Mouse (Mus musculus): ENCODE measurements around the gene Ankrd34c. TPM values are rescaled to one million over a fixed set of nuclear protein-coding genes. Genes with fewer than 3 reads are reported as not detected.

Gene Ankrd34c
- 0.83 and 1.1 TPM in 2 replicates for polyA plus RNA-seq (2015; fragmentation: Nextera tagmentation; extraction: Ambion mirVana)

DNA sequence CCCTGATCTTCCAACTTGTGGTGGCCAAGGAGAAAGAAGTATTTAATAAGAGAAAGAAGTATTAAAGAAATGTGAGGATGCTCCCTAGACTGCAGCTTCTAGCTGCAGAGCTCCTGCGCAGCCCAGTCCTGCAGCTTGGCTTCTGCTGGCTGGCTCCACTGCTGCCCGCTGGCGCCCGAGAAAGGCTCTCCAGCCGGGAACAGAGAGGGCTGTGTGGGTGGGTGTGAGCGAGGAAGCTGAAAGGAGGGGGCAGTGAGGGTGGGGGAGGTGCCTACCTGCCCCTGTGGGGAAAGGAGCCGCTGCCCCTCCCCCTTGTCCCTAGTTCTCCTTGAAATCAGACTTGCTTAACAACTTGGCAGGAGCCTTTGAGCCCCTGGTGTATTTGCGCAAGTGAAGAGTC is at the start of gene Ankrd34c:
Gene Ankrd34c, minus strand, starts transcription at position 181 of the 400 bp plus-strand sequence.
- Histone ChIP-seq H3K27me3 (replicated peaks) (peaks cover 25% of the 10 kb centered on the region), H3K27ac (replicated peaks) (no peak within 1 kb of the TSS), H3K4me2 (peak within 1 kb of the TSS; percentile 54), H3K36me3 (no peaks in the 10 kb centered on the region), H3K9me3 (replicated peaks) (no peaks in the 10 kb centered on the region), H3K4me3 (replicated peaks) (peak within 1 kb of the TSS; percentile 25), H3K4me1 (peaks cover 13% of the 10 kb centered on the region), H3K9ac (replicated peaks) (peak within 1 kb of the TSS; percentile 6; the same call in 1 of the 2 replicates)
- peak; percentile 83 for ATAC-seq (ENCODE audit: low FRiP score)
- WGBS, result 3% methylated on average over 8 of the region's 8 CpGs

DNA sequence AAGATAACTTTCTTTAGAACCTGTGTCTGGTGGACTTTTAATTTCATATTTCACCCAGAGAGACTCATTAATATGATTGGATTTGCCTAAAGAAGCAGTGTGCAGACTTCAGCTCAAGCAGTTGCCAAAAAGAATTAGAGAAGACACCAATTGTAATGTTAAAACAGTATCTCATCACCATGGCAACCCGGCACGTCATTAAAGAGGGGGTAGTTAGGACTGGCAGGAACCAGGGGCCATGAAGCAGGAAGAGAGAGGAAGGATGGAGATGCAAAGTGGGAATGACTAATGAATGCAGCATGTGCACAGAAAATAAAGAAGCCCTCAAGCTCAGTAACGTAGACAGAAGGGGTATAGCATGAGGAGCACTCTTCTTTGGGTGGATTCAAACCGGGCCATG is 49.3 kb upstream of the Ankrd34c start:
- no peaks in the 10 kb centered on the region for H3K36me3 ChIP-seq
- H3K9me3 ChIP-seq (replicated peaks), result no peaks in the 10 kb centered on the region
- H3K4me1 ChIP-seq, result no peaks in the 10 kb centered on the region
- H3K27ac ChIP-seq (replicated peaks), result no peak overlapping the region
- H3K9ac ChIP-seq (replicated peaks), result no peak overlapping the region
- H3K4me3 ChIP-seq (replicated peaks), result no peak overlapping the region
- H3K27me3 ChIP-seq (replicated peaks), result no peaks in the 10 kb centered on the region
- H3K4me2 ChIP-seq, result no peak overlapping the region
- 57% methylated on average over 4 of the region's 4 CpGs for WGBS
- ATAC-seq (ENCODE audit: low FRiP score), result no peak

DNA sequence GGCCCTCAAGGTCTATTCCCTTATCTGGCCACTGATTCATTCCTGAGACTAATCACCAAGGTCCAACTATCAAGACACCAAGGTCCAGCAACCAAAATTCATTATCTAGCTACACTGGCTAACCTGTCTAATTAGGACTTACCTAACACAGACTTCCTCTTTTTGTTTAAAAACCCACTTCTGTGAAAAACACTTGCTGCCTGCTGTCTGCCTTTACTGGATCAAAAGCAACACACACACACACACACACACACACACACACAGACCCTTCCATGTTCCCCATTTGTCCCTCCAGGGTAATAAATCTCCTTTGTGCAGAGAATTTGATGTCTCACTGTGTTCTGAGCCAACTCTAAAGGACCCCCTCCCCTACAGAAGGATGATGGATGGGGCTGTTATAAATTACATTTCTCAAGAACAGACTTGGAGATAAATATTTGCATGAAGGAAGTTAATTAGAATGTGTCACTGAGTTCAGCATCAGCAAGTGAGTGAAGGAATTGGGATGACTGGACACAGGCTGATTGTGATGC is 43.2 kb upstream of the Ankrd34c start:
- no peak overlapping the region for H3K4me2 ChIP-seq
- no peak overlapping the region for H3K4me3 ChIP-seq (replicated peaks)
- ATAC-seq (ENCODE audit: low FRiP score), result no peak
- H3K9me3 ChIP-seq (replicated peaks), result no peaks in the 10 kb centered on the region
- no peaks in the 10 kb centered on the region for H3K27me3 ChIP-seq (replicated peaks)
- H3K36me3 ChIP-seq, result no peaks in the 10 kb centered on the region
- H3K27ac ChIP-seq (replicated peaks), result no peak overlapping the region
- no peak overlapping the region for H3K9ac ChIP-seq (replicated peaks)
- no peaks in the 10 kb centered on the region for H3K4me1 ChIP-seq

DNA sequence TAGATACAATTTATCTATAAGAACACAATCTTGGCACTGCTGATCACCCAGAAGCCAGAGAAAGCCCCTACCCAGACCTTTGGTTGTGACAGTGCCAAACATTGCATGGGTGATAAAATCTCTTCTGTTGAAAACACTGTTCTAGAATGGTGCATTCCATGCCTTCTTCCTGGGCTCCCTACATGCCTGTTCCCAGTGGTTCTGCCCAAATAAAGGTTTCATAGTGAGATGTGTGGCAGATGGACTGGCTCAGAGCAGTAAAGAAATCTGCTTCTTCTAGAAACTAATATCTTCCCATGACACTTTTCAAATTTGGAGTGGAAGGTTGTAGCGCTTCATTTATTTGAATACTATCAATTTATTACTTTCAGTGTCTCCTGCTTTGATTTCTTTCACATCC is 41.0 kb upstream of the Ankrd34c start:
- Histone ChIP-seq H3K27ac (replicated peaks) (no peak overlapping the region), H3K4me2 (no peak overlapping the region), H3K9me3 (replicated peaks) (no peaks in the 10 kb centered on the region), H3K4me1 (no peaks in the 10 kb centered on the region), H3K9ac (replicated peaks) (no peak overlapping the region), H3K36me3 (no peaks in the 10 kb centered on the region), H3K4me3 (replicated peaks) (no peak overlapping the region), H3K27me3 (replicated peaks) (no peaks in the 10 kb centered on the region)
- 85% methylated on average over 1 of the region's 1 CpGs for WGBS
- no peak for ATAC-seq (ENCODE audit: low FRiP score)

DNA sequence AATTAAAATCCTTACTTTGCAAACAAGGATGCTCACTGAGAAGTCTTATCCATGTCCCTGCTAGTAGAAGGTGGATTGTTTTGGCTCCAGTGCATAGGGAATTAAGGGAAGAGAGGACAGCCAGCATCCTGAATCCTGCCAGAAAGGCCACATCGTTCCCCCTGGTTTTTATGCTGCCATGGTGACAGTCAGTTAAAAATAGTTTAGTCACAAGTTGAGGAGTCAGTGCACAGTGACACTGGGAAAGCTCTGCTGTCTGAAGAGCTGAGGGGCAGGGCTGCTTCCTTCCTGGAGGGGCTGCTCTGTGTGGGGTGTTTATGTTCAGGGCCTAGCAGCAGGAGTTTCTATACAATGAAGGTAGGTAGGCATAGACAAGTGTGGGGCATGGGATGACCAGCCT is 32.9 kb upstream of the Ankrd34c start:
- Histone ChIP-seq H3K4me1 (no peaks in the 10 kb centered on the region), H3K36me3 (no peaks in the 10 kb centered on the region), H3K27me3 (replicated peaks) (no peaks in the 10 kb centered on the region), H3K9ac (replicated peaks) (no peak overlapping the region), H3K4me2 (no peak overlapping the region), H3K27ac (replicated peaks) (no peak overlapping the region), H3K4me3 (replicated peaks) (no peak overlapping the region), H3K9me3 (replicated peaks) (no peaks in the 10 kb centered on the region)
- WGBS, result 45% methylated on average over 1 of the region's 1 CpGs
- ATAC-seq (ENCODE audit: low FRiP score), result no peak

DNA sequence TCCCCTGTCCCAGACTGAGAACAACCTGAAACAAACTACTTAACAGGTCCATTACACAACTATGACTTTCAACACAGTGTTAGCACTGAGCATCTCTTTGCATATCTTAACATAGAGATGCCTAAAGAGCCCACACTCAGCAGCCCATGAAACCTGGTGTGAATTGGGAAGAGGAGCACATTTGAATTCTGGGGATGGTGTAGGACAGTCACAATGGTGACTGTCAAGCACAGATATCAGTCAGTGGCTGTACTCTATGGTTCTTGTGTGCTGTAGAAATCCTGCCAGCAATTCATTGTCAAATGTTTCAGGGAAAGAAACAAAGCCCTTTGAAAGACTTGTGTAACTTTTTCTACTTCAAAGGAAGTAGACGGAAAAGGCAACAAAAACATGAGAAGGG is 23.7 kb upstream of the Ankrd34c start:
- H3K27ac ChIP-seq (replicated peaks), result no peak overlapping the region
- H3K9me3 ChIP-seq (replicated peaks), result no peaks in the 10 kb centered on the region
- no peak for ATAC-seq (ENCODE audit: low FRiP score)
- H3K27me3 ChIP-seq (replicated peaks), result no peaks in the 10 kb centered on the region
- no peak overlapping the region for H3K4me2 ChIP-seq
- no peak overlapping the region for H3K4me3 ChIP-seq (replicated peaks)
- no peaks in the 10 kb centered on the region for H3K4me1 ChIP-seq
- no peak overlapping the region for H3K9ac ChIP-seq (replicated peaks)
- 13% methylated on average over 1 of the region's 1 CpGs for WGBS
- H3K36me3 ChIP-seq, result no peaks in the 10 kb centered on the region

DNA sequence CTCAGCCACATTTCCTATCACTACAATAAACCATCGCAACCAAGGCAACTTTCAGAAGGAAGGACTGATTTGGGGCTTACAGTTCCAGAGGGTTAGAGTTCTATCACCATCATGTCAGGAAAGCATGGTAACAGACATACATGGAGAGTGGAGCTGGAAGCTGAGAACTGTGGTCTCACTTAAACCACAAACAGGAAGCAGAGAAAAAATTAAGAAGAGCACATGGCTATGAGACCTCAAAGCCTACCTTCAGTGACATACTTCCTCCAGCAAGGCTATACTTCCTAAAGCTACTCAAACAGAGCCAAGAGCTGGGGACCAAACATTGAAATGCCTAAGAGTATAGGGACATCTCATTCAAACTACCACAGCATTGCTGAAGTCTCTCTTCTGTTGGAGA is 20.3 kb upstream of the Ankrd34c start:
- Histone ChIP-seq H3K4me2 (no peak overlapping the region), H3K9ac (replicated peaks) (no peak overlapping the region), H3K27ac (replicated peaks) (no peak overlapping the region), H3K27me3 (replicated peaks) (no peaks in the 10 kb centered on the region), H3K4me3 (replicated peaks) (no peak overlapping the region), H3K4me1 (no peaks in the 10 kb centered on the region), H3K9me3 (replicated peaks) (no peaks in the 10 kb centered on the region), H3K36me3 (no peaks in the 10 kb centered on the region)
- WGBS, result 92% methylated on average over 1 of the region's 1 CpGs
- ATAC-seq (ENCODE audit: low FRiP score), result no peak

DNA sequence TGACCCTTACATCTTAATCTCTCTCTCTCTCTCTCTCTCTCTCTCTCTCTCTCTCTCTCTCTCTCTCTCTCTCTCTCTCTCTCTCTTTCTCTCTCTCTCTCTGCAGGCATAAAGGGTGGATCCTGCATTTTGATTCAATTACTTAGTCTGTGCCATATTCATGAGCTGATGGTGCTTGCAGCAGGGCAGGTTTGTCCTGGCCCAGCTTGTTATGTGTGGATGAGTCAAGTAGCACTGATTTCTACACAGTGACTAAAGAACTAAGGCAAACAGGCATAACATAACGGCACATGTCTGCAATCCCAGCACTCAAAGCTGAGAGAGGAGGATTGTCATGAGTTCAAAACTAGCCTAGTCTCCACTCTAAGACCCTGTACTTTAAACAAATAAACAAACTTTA is 19.9 kb upstream of the Ankrd34c start:
- Histone ChIP-seq H3K4me1 (no peaks in the 10 kb centered on the region), H3K9ac (replicated peaks) (no peak overlapping the region), H3K4me3 (replicated peaks) (no peak overlapping the region), H3K4me2 (no peak overlapping the region), H3K36me3 (no peaks in the 10 kb centered on the region), H3K27me3 (replicated peaks) (no peaks in the 10 kb centered on the region), H3K27ac (replicated peaks) (no peak overlapping the region), H3K9me3 (replicated peaks) (no peaks in the 10 kb centered on the region)
- no peak for ATAC-seq (ENCODE audit: low FRiP score)
- 97% methylated on average over 1 of the region's 1 CpGs for WGBS

DNA sequence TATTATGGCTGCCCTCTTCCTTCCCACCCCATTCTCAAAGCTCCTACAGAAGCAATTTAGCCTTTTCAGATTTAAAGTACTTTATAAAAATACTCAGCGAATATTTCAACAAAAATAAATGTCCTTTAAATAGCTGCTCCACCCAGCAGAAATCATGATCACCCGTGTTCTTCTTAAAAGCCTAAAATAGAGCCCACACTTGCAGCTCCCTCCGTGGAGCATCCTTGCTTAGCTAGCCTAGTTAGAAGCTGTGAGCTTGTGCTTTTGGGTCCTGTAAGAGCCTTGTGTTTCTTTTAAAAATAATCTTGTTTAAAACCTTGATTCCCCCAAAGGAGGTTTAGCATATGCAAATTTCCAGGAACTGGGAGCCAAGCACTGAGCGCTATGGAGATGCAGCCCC is 19.3 kb upstream of the Ankrd34c start:
- 46% methylated on average over 4 of the region's 4 CpGs for WGBS
- no peak for ATAC-seq (ENCODE audit: low FRiP score)
- Histone ChIP-seq H3K4me2 (no peak overlapping the region), H3K27me3 (replicated peaks) (no peaks in the 10 kb centered on the region), H3K4me3 (replicated peaks) (no peak overlapping the region), H3K4me1 (no peaks in the 10 kb centered on the region), H3K36me3 (no peaks in the 10 kb centered on the region), H3K9ac (replicated peaks) (no peak overlapping the region), H3K9me3 (replicated peaks) (no peaks in the 10 kb centered on the region), H3K27ac (replicated peaks) (no peak overlapping the region)

DNA sequence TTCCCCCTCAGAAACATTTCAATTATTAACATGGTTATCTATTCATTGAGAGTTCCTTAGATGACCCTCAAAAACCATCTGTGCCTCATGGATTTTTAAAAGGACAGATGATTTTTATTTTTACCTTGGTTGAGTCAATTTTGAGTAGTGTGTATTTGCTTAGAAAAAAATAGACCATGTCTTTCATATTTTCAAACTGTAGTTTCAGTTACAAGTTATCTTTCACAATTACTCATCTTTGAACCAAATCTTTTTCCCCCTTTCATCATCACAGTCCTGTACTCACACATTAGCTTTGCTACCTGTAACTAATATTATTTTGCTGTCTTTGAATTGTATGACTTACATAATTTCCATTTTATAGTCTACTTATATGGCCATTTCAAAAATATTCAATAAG is 1.8 kb upstream of the Ankrd34c start:
- H3K4me3 ChIP-seq (replicated peaks), result no peak overlapping the region
- no peaks in the 10 kb centered on the region for H3K36me3 ChIP-seq
- peaks cover 13% of the 10 kb centered on the region for H3K4me1 ChIP-seq
- no peak overlapping the region for H3K9ac ChIP-seq (replicated peaks)
- H3K27me3 ChIP-seq (replicated peaks), result peaks cover 25% of the 10 kb centered on the region
- ATAC-seq (ENCODE audit: low FRiP score), result no peak
- H3K4me2 ChIP-seq, result no peak overlapping the region
- H3K27ac ChIP-seq (replicated peaks), result no peak overlapping the region
- no peaks in the 10 kb centered on the region for H3K9me3 ChIP-seq (replicated peaks)

DNA sequence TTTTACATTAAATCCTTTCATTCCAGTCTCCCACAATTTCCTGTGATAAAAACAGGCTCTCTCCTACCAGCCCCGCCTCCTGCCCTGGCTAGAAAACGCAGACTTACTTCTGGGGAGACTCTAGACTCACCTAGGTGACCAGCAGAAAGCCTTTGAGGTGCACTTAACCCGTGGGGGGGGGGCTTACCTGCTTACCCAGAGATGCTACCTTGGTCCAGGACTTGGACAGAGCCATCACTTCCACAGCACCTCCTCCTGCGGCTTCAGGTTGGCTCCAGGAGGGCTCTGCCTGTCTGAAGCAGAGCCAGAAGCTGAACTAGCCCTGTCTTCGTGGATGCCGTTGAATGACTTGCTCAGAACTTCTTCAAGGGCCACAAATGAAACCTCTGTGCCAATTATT is 387 bp downstream of the Ankrd34c start:
- H3K4me2 ChIP-seq, result peak overlapping the region; percentile 54

DNA sequence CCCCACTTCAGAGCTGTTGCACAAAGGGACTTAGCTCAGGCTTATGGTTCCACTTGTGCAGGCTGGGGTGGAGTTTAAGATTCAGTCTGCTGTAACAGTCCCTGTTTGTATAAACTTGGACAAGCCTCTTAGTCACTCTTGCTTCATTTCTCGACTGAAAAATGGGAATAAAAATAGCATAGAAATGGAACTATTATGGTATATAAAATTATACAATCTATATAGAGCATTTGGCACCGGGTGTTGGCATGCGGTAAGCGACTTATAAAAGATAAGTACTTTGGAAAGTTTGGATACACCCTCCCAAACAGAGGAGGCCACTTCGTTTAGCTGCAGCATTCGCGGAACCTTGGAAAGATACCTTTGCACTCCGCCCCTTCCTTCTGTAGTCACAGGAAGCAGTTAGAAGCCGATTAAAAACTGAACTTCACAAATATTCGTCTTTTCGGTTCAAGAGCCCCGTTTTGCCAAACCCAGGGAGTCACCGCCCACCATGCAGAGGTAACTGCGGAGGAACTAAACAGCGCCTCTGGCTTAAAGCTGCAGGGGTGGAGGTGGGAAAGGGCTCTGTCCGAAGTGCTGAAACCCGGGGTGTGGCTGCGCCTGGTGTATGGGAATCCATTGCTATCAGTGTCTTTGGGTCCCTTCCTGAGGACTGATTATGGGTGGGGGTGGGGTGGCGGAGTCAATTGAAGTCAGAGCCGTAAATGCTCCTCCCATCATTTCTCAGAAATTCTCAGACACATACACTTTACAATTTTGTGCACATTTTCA is 1.2 kb downstream of the Ankrd34c start:
- no peaks in the 10 kb centered on the region for H3K36me3 ChIP-seq
- H3K4me1 ChIP-seq, result peaks cover 13% of the 10 kb centered on the region
- no peak overlapping the region for H3K27ac ChIP-seq (replicated peaks)
- peak; percentile 24; the same call in 1 of the 2 replicates for ATAC-seq (ENCODE audit: low FRiP score)
- 6% methylated on average over 20 of the region's 20 CpGs for WGBS
- no peaks in the 10 kb centered on the region for H3K9me3 ChIP-seq (replicated peaks)
- H3K4me2 ChIP-seq, result peak overlapping the region; percentile 54
- peak overlapping the region; percentile 6; the same call in 1 of the 2 replicates for H3K9ac ChIP-seq (replicated peaks)
- H3K27me3 ChIP-seq (replicated peaks), result peaks cover 25% of the 10 kb centered on the region
- peak overlapping the region; percentile 25 for H3K4me3 ChIP-seq (replicated peaks)

More for the DNA sequence above, 387 bp downstream of the Ankrd34c start:
- H3K4me3 ChIP-seq (replicated peaks), result peak overlapping the region; percentile 25
- H3K36me3 ChIP-seq, result no peaks in the 10 kb centered on the region
- ATAC-seq (ENCODE audit: low FRiP score), result peak; percentile 65
- peaks cover 25% of the 10 kb centered on the region for H3K27me3 ChIP-seq (replicated peaks)
- H3K4me1 ChIP-seq, result peaks cover 13% of the 10 kb centered on the region
- H3K27ac ChIP-seq (replicated peaks), result no peak overlapping the region
- no peaks in the 10 kb centered on the region for H3K9me3 ChIP-seq (replicated peaks)
- WGBS, result 8% methylated on average over 6 of the region's 6 CpGs
- H3K9ac ChIP-seq (replicated peaks), result 0 out of 2 replicates have a peak overlapping the region, but pooled peaks have one; percentile 6

Measured in neural tube, embryonic 15.5 days (tissue).